Mouse (Mus musculus): ENCODE results near the gene B3gat3. TPM values are rescaled to one million over a fixed set of nuclear protein-coding genes. Genes with fewer than 3 reads are reported as not detected.

B3gat3 gene
- polyA plus RNA-seq, 1 experiment from 2014 or later = 89.7 TPM

GRCm38 (mm10) chr19:8930771-8931170, 10.6 kb downstream of the B3gat3 start:
- Histone ChIP-seq H3K4me1 (replicated peaks) (peaks cover 24% of the 10 kb centered on the region), H3K27me3 (peaks cover 6% of the 10 kb centered on the region; the same call in 1 of the 2 replicates), H3K9me3 (no peaks in the 10 kb centered on the region), H3K36me3 (peaks cover 38% of the 10 kb centered on the region), H3K27ac (no peak overlapping the region), H3K4me3 (0 out of 2 replicates have a peak overlapping the region, but pooled peaks have one; percentile 54), H3K9ac (peak overlapping the region; percentile 35; the same call in 1 of the 2 replicates), H3K4me2 (peak overlapping the region; percentile 71)
- no peak for ATAC-seq (ENCODE audit: low FRiP score)
- WGBS = 91% methylated on average over 7 of the region's 7 CpGs

DNA sequence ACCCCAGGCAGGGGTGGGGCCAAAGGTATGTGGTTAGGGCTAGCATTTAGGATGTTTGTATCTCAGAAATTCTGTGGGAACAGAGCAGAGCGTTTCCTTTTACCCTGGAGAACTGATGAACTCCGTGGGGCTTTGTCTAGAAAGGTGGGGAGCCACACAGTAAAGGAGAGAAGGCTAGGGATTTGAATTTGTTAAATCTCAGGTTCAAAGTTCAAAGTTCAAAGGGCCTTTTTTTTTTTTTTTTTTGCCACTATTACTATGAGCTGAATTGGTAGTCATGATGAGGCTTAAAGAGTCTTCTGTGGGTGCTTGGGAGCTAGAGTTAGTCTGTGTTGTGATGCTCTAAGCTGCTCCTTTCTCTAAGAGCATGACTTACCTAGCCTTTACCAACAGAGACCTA, 16.6 kb downstream of the B3gat3 start:
- Histone ChIP-seq H3K4me2 (no peak overlapping the region), H3K4me3 (no peak overlapping the region), H3K27me3 (no peaks in the 10 kb centered on the region), H3K9ac (no peak overlapping the region), H3K36me3 (peaks cover 18% of the 10 kb centered on the region), H3K27ac (no peak overlapping the region), H3K4me1 (replicated peaks) (peaks cover 9% of the 10 kb centered on the region), H3K9me3 (no peaks in the 10 kb centered on the region)
- 84% methylated on average over 2 of the region's 2 CpGs for WGBS
- no peak for ATAC-seq (ENCODE audit: low FRiP score)

DNA sequence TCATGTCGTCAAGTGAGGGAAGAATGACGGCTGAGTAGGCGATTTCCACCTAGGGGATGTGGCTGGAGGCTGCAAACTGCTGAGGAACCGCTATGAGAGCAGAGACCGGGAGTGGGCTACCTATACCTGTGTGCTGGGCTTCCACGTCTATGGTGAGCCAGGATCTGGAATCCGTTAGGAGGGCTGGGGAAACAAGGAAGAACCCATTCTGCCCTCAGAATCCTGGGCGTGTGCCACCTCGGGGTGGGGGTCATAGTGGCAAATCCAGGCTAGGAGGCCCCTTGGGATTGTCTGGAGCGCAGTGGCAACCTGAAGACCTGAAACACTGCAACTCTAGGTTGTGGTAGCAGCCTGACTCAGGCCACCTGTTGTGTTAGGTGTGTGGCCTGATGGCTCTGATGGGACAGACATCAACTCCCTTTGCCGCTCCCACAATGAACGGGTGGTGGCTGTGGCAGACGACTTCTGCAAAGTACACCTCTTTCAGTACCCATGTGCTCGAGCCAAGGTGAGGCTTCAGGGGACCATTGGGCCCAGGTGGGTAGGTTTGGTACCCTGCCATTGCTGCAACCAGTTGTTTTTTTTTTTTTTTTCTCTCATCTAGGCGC, 20.5 kb downstream of the B3gat3 start:
- peak overlapping the region; percentile 98 for H3K9ac ChIP-seq
- H3K9me3 ChIP-seq = no peaks in the 10 kb centered on the region
- 83% methylated on average over 15 of the region's 15 CpGs for WGBS
- H3K27ac ChIP-seq = no peak overlapping the region
- peaks cover 24% of the 10 kb centered on the region for H3K36me3 ChIP-seq
- no peak overlapping the region; the same call in 1 of the 2 replicates for H3K4me3 ChIP-seq
- ATAC-seq (ENCODE audit: low FRiP score) = 0 out of 2 replicates have a peak, but pooled peaks have one; percentile 1
- H3K4me1 ChIP-seq (replicated peaks) = peaks cover 40% of the 10 kb centered on the region
- peak overlapping the region; percentile 74 for H3K4me2 ChIP-seq
- no peaks in the 10 kb centered on the region for H3K27me3 ChIP-seq

GRCm38 (mm10) chr19:8941136-8941514, 21.0 kb downstream of the B3gat3 start:
- peaks cover 41% of the 10 kb centered on the region for H3K4me1 ChIP-seq (replicated peaks)
- H3K36me3 ChIP-seq = peaks cover 29% of the 10 kb centered on the region
- peak overlapping the region; percentile 74 for H3K4me2 ChIP-seq
- no peaks in the 10 kb centered on the region for H3K27me3 ChIP-seq
- ATAC-seq (ENCODE audit: low FRiP score) = peak; percentile 41
- H3K4me3 ChIP-seq = peak overlapping the region; percentile 96
- no peaks in the 10 kb centered on the region for H3K9me3 ChIP-seq
- 29% methylated on average over 10 of the region's 10 CpGs for WGBS
- H3K9ac ChIP-seq = peak overlapping the region; percentile 98
- peak overlapping the region; percentile 98 for H3K27ac ChIP-seq

DNA sequence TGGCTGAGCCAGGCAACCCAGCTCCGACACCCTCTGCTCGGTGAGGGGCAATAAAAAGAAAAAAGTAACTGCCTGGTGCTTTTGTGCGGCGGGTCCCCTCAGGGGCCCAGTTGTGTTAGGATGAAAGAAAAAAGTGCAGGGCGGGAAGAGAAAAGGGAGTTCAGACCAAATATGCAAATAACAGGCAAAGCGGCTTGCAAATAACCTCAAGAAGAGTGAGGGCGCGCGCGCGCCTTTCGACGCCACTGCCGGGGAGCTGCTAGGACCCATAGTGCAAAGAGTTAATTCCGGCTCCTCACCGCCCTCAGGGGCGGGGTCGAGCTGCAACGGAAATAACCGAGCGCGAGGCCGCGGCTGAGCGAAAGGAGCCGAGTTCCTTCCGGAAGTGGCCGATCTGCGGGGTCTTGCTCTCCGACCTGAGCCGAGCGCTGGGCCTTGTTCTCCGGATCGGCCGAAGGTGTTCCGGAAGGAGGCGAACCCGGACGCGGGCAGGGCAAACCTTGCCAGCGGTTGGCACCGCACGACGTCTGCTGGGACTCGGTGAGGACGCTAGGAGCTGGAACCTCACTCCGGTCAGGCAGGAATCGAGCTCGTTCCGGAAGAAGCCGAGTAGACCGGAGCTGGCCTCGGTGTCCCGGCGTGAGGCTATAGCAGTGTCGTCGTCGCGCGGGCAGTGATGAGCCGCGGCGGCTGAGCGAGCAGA, 21.5 kb downstream of the B3gat3 start, which contains the start of gene Mta2:
Gene Mta2, plus strand, starts transcription at position 361 of the 703 bp plus-strand sequence.
- H3K4me2 ChIP-seq = peak within 1 kb of the TSS; percentile 74
- no peaks in the 10 kb centered on the region for H3K27me3 ChIP-seq
- peak; percentile 95 for ATAC-seq (ENCODE audit: low FRiP score)
- H3K36me3 ChIP-seq = peaks cover 34% of the 10 kb centered on the region
- peaks cover 41% of the 10 kb centered on the region for H3K4me1 ChIP-seq (replicated peaks)
- peak within 1 kb of the TSS; percentile 98 for H3K27ac ChIP-seq
- H3K9me3 ChIP-seq = no peaks in the 10 kb centered on the region
- H3K4me3 ChIP-seq = peak within 1 kb of the TSS; percentile 96
- H3K9ac ChIP-seq = peak within 1 kb of the TSS; percentile 98
- under 1% methylated on average over 64 of the region's 64 CpGs for WGBS

DNA sequence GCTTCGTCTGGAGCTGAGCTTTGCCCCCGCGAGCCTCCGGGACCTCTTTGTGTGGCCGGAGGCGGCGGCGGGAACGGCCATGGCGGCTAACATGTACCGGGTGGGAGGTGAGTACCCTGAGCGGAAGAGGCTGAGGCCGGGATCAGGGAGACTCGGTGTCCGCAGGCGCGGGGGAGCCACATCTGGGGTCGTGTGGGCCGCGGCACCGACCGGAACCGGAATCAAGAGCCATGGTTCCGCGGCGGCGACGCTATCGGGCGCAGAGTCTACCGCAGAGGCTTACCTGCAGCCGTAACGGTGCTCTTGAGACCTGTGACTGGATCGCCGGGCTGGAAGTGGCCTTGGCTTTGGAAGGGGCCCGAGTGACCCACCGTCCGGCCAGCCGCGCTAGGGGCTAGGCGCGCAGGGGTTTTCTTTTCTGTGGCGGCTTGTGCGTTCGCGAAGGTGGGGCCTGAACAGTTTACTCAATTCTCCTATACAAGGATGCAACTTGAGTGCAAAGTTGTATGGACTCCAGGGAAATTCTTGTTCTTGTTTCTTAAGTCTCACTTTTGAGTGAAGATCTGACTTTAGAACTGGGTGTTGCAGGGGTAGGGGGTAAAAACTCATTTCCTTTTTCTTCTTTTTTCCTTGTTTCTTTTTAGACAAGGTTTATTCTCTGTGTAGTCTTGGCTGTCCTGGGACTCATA, 22.2 kb downstream of the B3gat3 start:
- peak overlapping the region; percentile 74 for H3K4me2 ChIP-seq
- peak overlapping the region; percentile 98 for H3K27ac ChIP-seq
- H3K4me3 ChIP-seq = peak overlapping the region; percentile 96
- no peaks in the 10 kb centered on the region for H3K27me3 ChIP-seq
- peak; percentile 66 for ATAC-seq (ENCODE audit: low FRiP score)
- H3K9me3 ChIP-seq = no peaks in the 10 kb centered on the region
- peaks cover 41% of the 10 kb centered on the region for H3K4me1 ChIP-seq (replicated peaks)
- peak overlapping the region; percentile 98 for H3K9ac ChIP-seq
- 0% methylated on average over 46 of the region's 46 CpGs for WGBS
- H3K36me3 ChIP-seq = peaks cover 35% of the 10 kb centered on the region

DNA sequence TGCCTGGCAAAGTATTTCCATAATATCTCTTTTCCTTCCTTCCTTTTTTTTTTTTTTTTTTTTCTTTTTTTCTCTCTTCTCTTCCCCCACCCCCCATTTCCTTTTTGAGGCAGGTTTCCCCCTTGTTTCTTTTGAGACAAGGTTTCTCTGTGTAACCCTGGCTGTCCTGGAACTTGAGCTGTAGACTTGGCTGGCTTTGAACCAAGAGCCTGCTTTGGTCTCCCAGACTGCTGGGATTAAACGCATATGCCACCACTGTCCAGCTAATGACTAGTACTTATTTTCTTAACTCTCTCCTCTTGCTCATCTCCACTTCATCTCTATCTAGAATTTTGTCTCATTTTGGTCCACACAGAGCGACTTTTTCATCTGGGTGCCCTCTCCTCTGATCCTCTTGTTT, 22.9 kb downstream of the B3gat3 start:
- peaks cover 41% of the 10 kb centered on the region for H3K4me1 ChIP-seq (replicated peaks)
- 79% methylated on average over 2 of the region's 2 CpGs for WGBS
- no peak for ATAC-seq (ENCODE audit: low FRiP score)
- peak overlapping the region; percentile 74 for H3K4me2 ChIP-seq
- H3K27ac ChIP-seq = no peak overlapping the region
- no peaks in the 10 kb centered on the region for H3K27me3 ChIP-seq
- peak overlapping the region; percentile 96 for H3K4me3 ChIP-seq
- peaks cover 39% of the 10 kb centered on the region for H3K36me3 ChIP-seq
- H3K9ac ChIP-seq = peak overlapping the region; percentile 98
- no peaks in the 10 kb centered on the region for H3K9me3 ChIP-seq

GRCm38 (mm10) chr19:8944062-8944461, 23.9 kb downstream of the B3gat3 start:
- H3K4me1 ChIP-seq (replicated peaks) = peaks cover 41% of the 10 kb centered on the region
- 80% methylated on average over 5 of the region's 5 CpGs for WGBS
- peak overlapping the region; percentile 74 for H3K4me2 ChIP-seq
- H3K9ac ChIP-seq = peak overlapping the region; percentile 58
- peak overlapping the region; percentile 96; the same call in 1 of the 2 replicates for H3K4me3 ChIP-seq
- no peak for ATAC-seq (ENCODE audit: low FRiP score)
- no peak overlapping the region for H3K27ac ChIP-seq
- peaks cover 49% of the 10 kb centered on the region for H3K36me3 ChIP-seq
- no peaks in the 10 kb centered on the region for H3K27me3 ChIP-seq
- no peaks in the 10 kb centered on the region for H3K9me3 ChIP-seq

DNA sequence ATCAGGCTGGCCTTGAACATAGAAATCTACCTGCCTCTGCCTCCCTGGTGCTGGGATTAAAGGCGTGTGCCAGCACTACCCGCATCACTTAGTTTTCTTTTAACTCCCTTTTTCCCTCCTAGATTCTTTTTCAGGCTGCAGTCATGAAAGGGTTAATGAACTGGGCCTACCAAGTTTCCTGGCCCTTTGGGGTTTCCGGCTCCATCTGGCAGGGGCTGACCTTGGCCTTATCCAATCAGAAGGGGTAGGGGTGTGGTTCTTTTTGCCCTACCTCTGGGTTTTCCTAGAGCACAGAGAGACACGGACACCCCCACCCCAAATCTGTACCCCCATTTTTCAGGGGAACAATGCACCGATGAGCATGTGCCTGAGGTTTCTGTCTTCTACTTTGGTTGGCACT, 24.6 kb downstream of the B3gat3 start:
- ATAC-seq (ENCODE audit: low FRiP score) = no peak
- Histone ChIP-seq H3K36me3 (peaks cover 56% of the 10 kb centered on the region), H3K4me2 (peak overlapping the region; percentile 74), H3K27me3 (no peaks in the 10 kb centered on the region), H3K27ac (no peak overlapping the region), H3K4me1 (replicated peaks) (peaks cover 41% of the 10 kb centered on the region), H3K9ac (peak overlapping the region; percentile 53), H3K9me3 (no peaks in the 10 kb centered on the region), H3K4me3 (no peak overlapping the region)
- WGBS = 42% methylated on average over 5 of the region's 5 CpGs

- H3K4me2 ChIP-seq = peak overlapping the region; percentile 74
- no peaks in the 10 kb centered on the region for H3K9me3 ChIP-seq
- H3K9ac ChIP-seq = peak overlapping the region; percentile 53
- H3K4me3 ChIP-seq = no peak overlapping the region
- WGBS = 88% methylated on average over 6 of the region's 6 CpGs
- H3K27me3 ChIP-seq = no peaks in the 10 kb centered on the region
- ATAC-seq (ENCODE audit: low FRiP score) = no peak
- H3K4me1 ChIP-seq (replicated peaks) = peaks cover 41% of the 10 kb centered on the region
- H3K36me3 ChIP-seq = peaks cover 61% of the 10 kb centered on the region
- H3K27ac ChIP-seq = no peak overlapping the region
These were observed 25.1 kb downstream of the B3gat3 start for GRCm38 (mm10) chr19:8945251-8945650.

DNA sequence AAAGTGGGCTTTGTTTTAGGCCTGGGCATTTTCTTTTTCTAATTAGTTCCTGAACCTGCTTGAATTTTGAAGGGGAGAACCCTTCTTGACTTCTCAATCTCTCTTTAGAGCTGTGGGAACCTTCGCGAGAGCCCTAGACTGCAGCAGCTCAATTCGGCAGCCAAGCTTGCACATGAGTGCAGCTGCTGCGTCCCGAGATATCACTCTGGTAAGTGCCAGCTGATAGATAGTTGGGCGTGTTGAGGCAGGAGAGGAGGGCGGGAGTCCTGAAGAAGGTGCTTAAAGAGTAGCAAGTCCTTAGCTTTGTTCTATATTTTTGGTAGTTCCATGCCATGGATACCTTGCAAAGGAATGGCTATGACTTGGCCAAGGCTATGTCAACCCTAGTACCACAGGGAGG, 26.8 kb downstream of the B3gat3 start:
- no peak for ATAC-seq (ENCODE audit: low FRiP score)
- H3K4me1 ChIP-seq (replicated peaks) = peaks cover 32% of the 10 kb centered on the region
- H3K27me3 ChIP-seq = no peaks in the 10 kb centered on the region
- no peak overlapping the region for H3K4me2 ChIP-seq
- peaks cover 77% of the 10 kb centered on the region for H3K36me3 ChIP-seq
- WGBS = 95% methylated on average over 7 of the region's 7 CpGs
- H3K27ac ChIP-seq = no peak overlapping the region
- H3K9me3 ChIP-seq = no peaks in the 10 kb centered on the region
- no peak overlapping the region for H3K4me3 ChIP-seq
- no peak overlapping the region for H3K9ac ChIP-seq

GRCm38 (mm10) chr19:8950190-8950589, 30.0 kb downstream of the B3gat3 start:
- H3K27me3 ChIP-seq = no peaks in the 10 kb centered on the region
- H3K9me3 ChIP-seq = no peaks in the 10 kb centered on the region
- H3K4me1 ChIP-seq (replicated peaks) = peaks cover 31% of the 10 kb centered on the region
- H3K36me3 ChIP-seq = peaks cover 69% of the 10 kb centered on the region
- H3K27ac ChIP-seq = no peak overlapping the region
- H3K4me3 ChIP-seq = no peak overlapping the region
- H3K9ac ChIP-seq = no peak overlapping the region
- no peak for ATAC-seq (ENCODE audit: low FRiP score)
- WGBS = 91% methylated on average over 5 of the region's 5 CpGs
- H3K4me2 ChIP-seq = no peak overlapping the region
